Mouse (Mus musculus) forebrain, embryonic 14.5 days (tissue): ENCODE measurements at regions not wholly inside any gene's neighbourhood (a gene's known extent, or its start where the extent isn't known, plus 50 kb on each side); places are given as distances from the start of the nearest gene placed in this dataset.
A peak's percentile ranks its signal among the peaks of the same experiment; 100 is the strongest.

ENCODE experiments used
- ATAC-seq: fragments of 200-750 bp; cut with Nextera tagmentation; 2 replicates; pipeline ENCODE4 v1.8.0; 2017; ENCODE audit warnings: mild to moderate bottlenecking, moderate library complexity
- DNase-seq: peaks from one replicate; pipeline ENCODE4 v3.0.0-alpha.2; 2015; ENCODE audit warnings: low spot score
- H3K27ac ChIP-seq: fragments of 300-500 bp; sonication (generic); 2 replicates; pipeline ENCODE4 v1.5.1; 2014; ENCODE audit warnings: low read depth, mild to moderate bottlenecking, control low read depth, low read length, moderate library complexity
- H3K27me3 ChIP-seq: fragments of 300-500 bp; sonication (generic); replicated peaks from 2 replicates; pipeline ENCODE4 v1.6.1; 2014; ENCODE audit warnings: low read length, control low read depth, mixed read lengths; ENCODE audit not compliant: control insufficient read depth, insufficient read depth
- H3K36me3 ChIP-seq: fragments of 300-500 bp; sonication (generic); 2 replicates; pipeline ENCODE4 v1.6.1; 2014; ENCODE audit warnings: low read length, control low read depth; ENCODE audit not compliant: control insufficient read depth, insufficient read depth
- H3K4me1 ChIP-seq: fragments of 300-500 bp; sonication (generic); 2 replicates; pipeline ENCODE4 v1.6.1; 2014; ENCODE audit warnings: antibody characterized with exemption, low read length, control low read depth; ENCODE audit not compliant: control insufficient read depth, insufficient read depth
- H3K4me2 ChIP-seq: fragments of 300-500 bp; sonication (generic); 2 replicates; pipeline ENCODE4 v1.6.1; 2014; ENCODE audit warnings: mild to moderate bottlenecking, control low read depth, low read length
- H3K4me3 ChIP-seq: fragments of 300-500 bp; sonication (generic); 2 replicates; pipeline ENCODE4 v1.5.1; 2014; ENCODE audit warnings: low read depth, low read length, control low read depth
- H3K9ac ChIP-seq: fragments of 300-500 bp; sonication (generic); 2 replicates; pipeline ENCODE4 v1.6.1; 2014; ENCODE audit warnings: mild to moderate bottlenecking, low read length, control low read depth, moderate library complexity
- H3K9me3 ChIP-seq: fragments of 300-500 bp; sonication (generic); replicated peaks from 2 replicates; pipeline ENCODE4 v1.6.1; 2016; ENCODE audit warnings: low read length, control low read depth, mixed read lengths; ENCODE audit not compliant: control insufficient read depth
- WGBS: fragments of 180-500 bp; shearing (Covaris S2); extraction: QIAGEN DNeasy Blood & Tissue Kit; methylation state at CpG from one replicate; pipeline ENCODE4 v1.1.7; 2014; 5-methylcytosine and 5-hydroxymethylcytosine counted together

GRCm38 (mm10) chr1:67428398-67428797, 305.6 kb downstream of the Cps1 start:
- H3K36me3 ChIP-seq = no peaks in the 10 kb centered on the region
- H3K4me2 ChIP-seq = no peak overlapping the region
- no peaks in the 10 kb centered on the region for H3K4me1 ChIP-seq
- H3K27me3 ChIP-seq = no peaks in the 10 kb centered on the region
- ATAC-seq (no peak), DNase-seq (no peak)
- H3K4me3 ChIP-seq = no peak overlapping the region
- H3K9me3 ChIP-seq = no peaks in the 10 kb centered on the region
- WGBS = 44% methylated on average over 3 of the region's 3 CpGs
- H3K27ac ChIP-seq = no peak overlapping the region
- H3K9ac ChIP-seq = no peak overlapping the region

GRCm38 (mm10) chr1:67450831-67451230, 328.0 kb downstream of the Cps1 start:
- 90% methylated on average over 2 of the region's 2 CpGs for WGBS
- ATAC-seq (no peak), DNase-seq (no peak)
- no peaks in the 10 kb centered on the region for H3K9me3 ChIP-seq
- no peak overlapping the region for H3K27ac ChIP-seq
- no peaks in the 10 kb centered on the region for H3K36me3 ChIP-seq
- H3K9ac ChIP-seq = no peak overlapping the region
- no peak overlapping the region for H3K4me2 ChIP-seq
- H3K27me3 ChIP-seq = no peaks in the 10 kb centered on the region
- H3K4me1 ChIP-seq = no peaks in the 10 kb centered on the region
- H3K4me3 ChIP-seq = no peak overlapping the region

GRCm38 (mm10) chr1:67464203-67464602, 341.4 kb downstream of the Cps1 start:
- H3K4me1 ChIP-seq = no peaks in the 10 kb centered on the region
- no peak overlapping the region for H3K9ac ChIP-seq
- H3K4me2 ChIP-seq = no peak overlapping the region
- H3K27me3 ChIP-seq = no peaks in the 10 kb centered on the region
- H3K36me3 ChIP-seq = no peaks in the 10 kb centered on the region
- ATAC-seq (no peak), DNase-seq (peak; percentile 7)
- H3K9me3 ChIP-seq = no peaks in the 10 kb centered on the region
- H3K27ac ChIP-seq = no peak overlapping the region
- no peak overlapping the region for H3K4me3 ChIP-seq
- WGBS = 23% methylated on average over 2 of the region's 2 CpGs

- Histone ChIP-seq H3K4me1 (no peaks in the 10 kb centered on the region), H3K4me2 (no peak overlapping the region), H3K9me3 (no peaks in the 10 kb centered on the region), H3K36me3 (no peaks in the 10 kb centered on the region), H3K27me3 (no peaks in the 10 kb centered on the region), H3K9ac (no peak overlapping the region), H3K27ac (no peak overlapping the region), H3K4me3 (no peak overlapping the region)
- peak; percentile 1 for DNase-seq
- 70% methylated on average over 4 of the region's 4 CpGs for WGBS
- no peak for ATAC-seq
Observed at GRCm38 (mm10) chr1:67465527-67465926, 342.7 kb downstream of the Cps1 start.

- Histone ChIP-seq H3K4me2 (no peak overlapping the region), H3K27me3 (no peaks in the 10 kb centered on the region), H3K36me3 (no peaks in the 10 kb centered on the region), H3K9ac (no peak overlapping the region), H3K4me3 (no peak overlapping the region), H3K4me1 (no peaks in the 10 kb centered on the region), H3K9me3 (no peaks in the 10 kb centered on the region), H3K27ac (no peak overlapping the region)
- ATAC-seq = no peak
- no peak for DNase-seq
- WGBS = 75% methylated on average over 11 of the region's 11 CpGs
Observed at GRCm38 (mm10) chr1:67477006-67477405, 354.2 kb downstream of the Cps1 start.

- ATAC-seq = no peak
Observed at GRCm38 (mm10) chr1:67477966-67478365, 355.1 kb downstream of the Cps1 start.

GRCm38 (mm10) chr1:67481974-67482373, 359.1 kb downstream of the Cps1 start:
- H3K4me2 ChIP-seq = no peak overlapping the region
- H3K9me3 ChIP-seq = no peaks in the 10 kb centered on the region
- H3K36me3 ChIP-seq = no peaks in the 10 kb centered on the region
- H3K4me1 ChIP-seq = no peaks in the 10 kb centered on the region
- DNase-seq (no peak), ATAC-seq (no peak)
- 82% methylated on average over 1 of the region's 1 CpGs for WGBS
- H3K27me3 ChIP-seq = no peaks in the 10 kb centered on the region
- no peak overlapping the region for H3K27ac ChIP-seq
- H3K4me3 ChIP-seq = no peak overlapping the region
- H3K9ac ChIP-seq = no peak overlapping the region

More at GRCm38 (mm10) chr1:67477966-67478365, 355.1 kb downstream of the Cps1 start:
- Histone ChIP-seq H3K27ac (no peak overlapping the region), H3K9me3 (no peaks in the 10 kb centered on the region), H3K4me1 (no peaks in the 10 kb centered on the region), H3K4me2 (no peak overlapping the region), H3K27me3 (no peaks in the 10 kb centered on the region), H3K36me3 (no peaks in the 10 kb centered on the region), H3K9ac (no peak overlapping the region), H3K4me3 (no peak overlapping the region)
- DNase-seq = peak; percentile 32
- WGBS = 87% methylated on average over 3 of the region's 3 CpGs

- H3K4me1 ChIP-seq = no peaks in the 10 kb centered on the region
- WGBS = 84% methylated on average over 3 of the region's 3 CpGs
- no peaks in the 10 kb centered on the region for H3K36me3 ChIP-seq
- no peak overlapping the region for H3K4me2 ChIP-seq
- ATAC-seq = no peak
- no peak overlapping the region for H3K27ac ChIP-seq
- H3K4me3 ChIP-seq = no peak overlapping the region
- no peaks in the 10 kb centered on the region for H3K9me3 ChIP-seq
- no peaks in the 10 kb centered on the region for H3K27me3 ChIP-seq
- no peak overlapping the region for H3K9ac ChIP-seq
- peak; percentile 34 for DNase-seq
Observed at GRCm38 (mm10) chr1:67504140-67504539, 381.3 kb downstream of the Cps1 start.

GRCm38 (mm10) chr1:67505746-67506145, 382.9 kb downstream of the Cps1 start:
- no peak overlapping the region for H3K4me2 ChIP-seq

More at GRCm38 (mm10) chr1:67505746-67506145, 382.9 kb downstream of the Cps1 start:
- 75% methylated on average over 2 of the region's 2 CpGs for WGBS
- H3K36me3 ChIP-seq = no peaks in the 10 kb centered on the region
- H3K9ac ChIP-seq = no peak overlapping the region
- H3K27me3 ChIP-seq = no peaks in the 10 kb centered on the region
- H3K27ac ChIP-seq = no peak overlapping the region
- no peak overlapping the region for H3K4me3 ChIP-seq
- H3K4me1 ChIP-seq = no peaks in the 10 kb centered on the region
- no peaks in the 10 kb centered on the region for H3K9me3 ChIP-seq
- ATAC-seq (peak; percentile 55; the same call in 1 of the 2 replicates), DNase-seq (peak; percentile 70)
